Mouse (Mus musculus) adrenal gland, adult 2 months (tissue): ENCODE measurements around the gene Bcr. TPM values are rescaled to one million over a fixed set of nuclear protein-coding genes. Genes with fewer than 3 reads are reported as not detected.
A peak's percentile ranks its signal among the peaks of the same experiment; 100 is the strongest.

Source experiments
- DNase-seq: peaks from one replicate; pipeline ENCODE4 v3.0.0; 2021
- polyA plus RNA-seq: library from polyadenylated mRNA; depleted of rRNA; stranded (reverse); fragments of >200 nt; gene quantifications from 2 replicates; pipeline ENCODE4 v1.2.3, GENCODE M21; 2012
- total RNA-seq, 2 experiments: library from RNA; stranded (reverse); gene quantifications; 2 replicates each; pipeline ENCODE4 v1.2.3; 2021

Gene Bcr
- total and polyA plus RNA-seq, 3 experiments: 20.1 to 43.2 (median 40.2) TPM

DNA sequence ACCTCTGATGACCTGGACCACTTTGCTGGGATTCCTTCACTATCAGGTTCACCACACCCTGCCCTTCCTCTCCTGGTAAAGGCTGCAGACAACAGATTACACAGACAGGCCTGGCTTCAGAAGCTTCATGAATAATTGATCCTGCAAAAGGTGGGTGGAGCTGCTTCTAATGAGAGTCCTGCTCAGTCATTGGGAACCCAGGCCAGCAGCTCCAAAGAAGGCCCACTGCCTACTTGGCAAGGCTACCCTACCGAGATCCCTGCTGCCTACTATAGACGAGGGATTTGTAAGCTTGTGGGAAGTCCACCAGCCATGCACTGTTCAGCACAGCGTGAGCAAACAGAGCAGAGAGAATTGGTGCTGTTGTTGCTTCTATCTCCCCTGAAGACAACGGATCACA, 4.1 kb upstream of the Bcr start:
- DNase-seq: no peak

- DNase-seq: no peak
These were observed 2.1 kb upstream of the Bcr start for GRCm38 (mm10) chr10:75058336-75058735.

- no peak for DNase-seq
These were observed 1.5 kb upstream of the Bcr start for GRCm38 (mm10) chr10:75058761-75059395.

DNA sequence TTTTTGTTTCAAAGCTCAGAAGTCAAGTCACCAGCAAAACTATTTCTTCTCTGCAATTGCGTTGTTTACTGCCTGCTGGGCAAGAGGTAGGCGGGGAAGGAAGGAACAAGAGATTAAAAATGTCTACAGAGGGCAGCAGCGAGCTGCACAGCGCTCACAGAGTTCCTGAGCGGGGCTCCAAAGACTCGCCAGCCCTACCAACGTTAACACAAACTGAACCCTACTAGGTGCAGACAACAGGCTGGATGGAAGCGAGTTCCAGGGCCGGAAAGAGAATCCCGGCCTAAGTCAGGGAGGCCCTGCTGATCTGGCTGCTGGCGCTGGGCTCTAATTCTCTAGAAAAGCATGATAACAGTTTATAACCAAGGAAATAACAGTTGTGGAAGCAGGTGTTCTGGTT, 996 bp upstream of the Bcr start:
- peak; percentile 85 for DNase-seq

DNA sequence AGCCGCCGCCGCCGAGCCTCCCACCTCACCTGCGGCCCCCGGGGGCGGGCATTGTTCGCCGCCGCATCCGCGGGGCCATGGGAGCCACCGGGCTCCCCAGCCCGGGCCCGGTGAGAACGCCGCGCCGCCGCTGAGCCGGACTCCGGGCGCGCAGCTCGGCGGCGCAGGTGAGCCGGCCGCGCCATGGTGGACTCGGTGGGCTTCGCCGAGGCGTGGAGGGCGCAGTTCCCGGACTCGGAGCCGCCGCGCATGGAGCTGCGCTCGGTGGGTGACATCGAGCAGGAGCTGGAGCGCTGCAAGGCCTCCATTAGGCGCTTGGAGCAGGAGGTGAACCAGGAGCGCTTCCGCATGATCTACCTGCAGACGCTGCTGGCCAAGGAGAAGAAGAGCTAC, 447 bp downstream of the Bcr start:
- DNase-seq: peak; percentile 49

- peak; percentile 56 for DNase-seq
These were observed 1.2 kb downstream of the Bcr start for GRCm38 (mm10) chr10:75061341-75062188.

DNA sequence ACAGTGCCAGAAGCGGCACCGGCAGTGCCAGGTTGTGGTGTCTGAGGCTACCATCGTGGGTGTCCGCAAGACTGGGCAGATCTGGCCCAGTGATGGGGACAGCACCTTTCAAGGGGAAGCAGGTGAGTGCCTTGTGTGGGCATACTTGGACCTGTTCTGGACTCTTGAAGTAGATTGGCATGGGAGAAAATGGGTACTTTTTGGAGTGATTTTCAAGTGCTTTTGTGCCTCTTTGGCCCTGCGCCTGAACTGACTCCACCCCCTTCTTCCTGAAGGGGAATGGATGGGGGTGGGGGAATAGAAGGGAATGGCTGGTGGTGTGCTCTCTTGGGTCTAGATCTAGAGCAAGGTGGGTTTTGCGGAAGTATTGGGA, 1.8 kb downstream of the Bcr start:
- DNase-seq: no peak

DNA sequence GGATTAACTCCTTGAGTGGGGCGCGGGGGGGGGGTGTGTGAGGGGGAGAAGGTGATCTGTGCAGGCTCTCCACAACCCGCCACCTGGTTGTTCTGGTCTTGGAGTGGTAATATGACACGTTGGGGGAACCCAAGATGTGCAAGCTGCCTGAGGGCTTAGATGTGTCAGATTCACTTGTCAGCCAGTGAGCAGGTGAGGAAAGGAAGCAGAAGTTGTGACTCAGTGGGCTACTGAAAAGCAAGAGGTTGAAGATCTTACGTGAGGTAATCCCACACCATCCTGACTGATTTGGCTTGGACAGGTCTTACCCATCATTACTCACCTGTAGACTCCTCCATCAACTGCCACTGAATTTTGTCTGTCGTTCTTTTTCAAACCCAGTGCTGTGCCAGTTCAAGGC, 2.2 kb downstream of the Bcr start:
- DNase-seq: no peak

DNA sequence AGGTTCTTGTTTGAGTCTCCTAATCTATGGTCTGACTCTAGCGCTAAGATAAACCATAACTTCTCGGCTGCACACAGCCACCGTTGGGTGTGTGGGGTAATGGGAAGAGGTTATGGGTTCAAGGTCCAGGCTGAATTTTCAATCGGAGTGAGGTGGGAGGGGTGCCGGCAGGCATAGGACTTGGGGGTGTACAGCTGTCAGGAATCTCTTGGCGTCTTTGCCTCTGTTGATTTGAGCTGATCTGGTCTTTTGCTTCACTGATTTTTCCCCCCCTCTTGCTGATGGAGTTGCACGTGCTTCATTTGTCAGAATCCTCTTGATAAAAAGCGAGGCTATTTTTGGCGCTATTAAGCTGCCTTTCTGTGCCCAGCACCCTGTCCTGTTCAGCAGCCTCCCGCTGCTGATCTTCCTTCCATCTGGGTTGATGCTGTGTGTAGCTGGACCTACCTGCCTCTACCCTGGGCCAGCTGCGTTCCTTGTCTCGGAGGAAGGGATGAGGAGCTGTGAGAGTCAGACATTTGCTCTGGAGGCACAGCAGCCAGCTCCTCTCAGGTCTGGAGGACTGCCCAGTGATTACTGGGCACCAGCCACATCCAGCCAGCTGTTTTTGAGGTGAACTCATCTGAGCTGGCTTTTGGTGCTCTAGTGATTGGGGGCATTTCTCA, 3.0 kb downstream of the Bcr start:
- DNase-seq: peak; percentile 66

DNA sequence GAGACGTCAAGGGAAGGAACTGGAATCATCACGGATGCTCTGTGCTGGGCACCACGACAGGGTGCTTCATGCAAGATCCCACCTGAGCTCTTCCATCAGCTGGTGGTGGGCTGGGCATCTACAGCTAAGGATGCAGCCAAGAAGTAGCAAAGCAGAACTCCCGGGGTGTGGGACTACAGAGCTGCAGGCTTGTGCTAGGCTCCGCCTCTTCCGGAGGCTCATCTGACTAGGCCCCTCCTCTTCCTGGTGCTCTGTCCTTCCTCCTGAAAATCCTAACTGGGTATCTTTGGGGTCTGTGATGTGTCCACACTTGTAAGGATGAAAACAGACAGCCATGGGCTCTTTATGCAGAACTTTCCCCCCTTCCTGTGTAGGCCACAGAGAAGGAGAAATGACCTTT, 5.3 kb downstream of the Bcr start:
- no peak for DNase-seq

- DNase-seq: no peak
These were observed 7.1 kb downstream of the Bcr start for GRCm38 (mm10) chr10:75067446-75067845.

DNA sequence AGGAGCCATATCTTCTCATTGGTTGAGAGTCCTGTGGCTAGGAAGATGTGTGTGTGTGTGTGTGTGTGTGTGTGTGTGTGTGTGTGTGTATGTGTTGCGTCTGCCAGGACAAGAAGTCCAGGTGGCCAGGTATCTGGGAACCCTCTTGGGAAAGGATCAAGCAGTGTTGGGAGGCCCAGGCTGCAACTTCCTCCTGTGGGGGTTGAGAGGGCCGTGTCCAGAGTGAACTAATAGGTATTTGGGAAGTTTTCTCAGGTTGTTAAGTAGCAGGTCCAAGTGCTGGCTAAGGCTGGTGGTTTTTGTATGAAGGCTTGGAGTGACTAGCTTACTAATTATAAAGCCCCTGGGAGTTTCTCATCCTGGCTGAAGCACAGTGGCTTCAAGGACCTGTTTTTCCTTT, 7.7 kb downstream of the Bcr start:
- no peak for DNase-seq

DNA sequence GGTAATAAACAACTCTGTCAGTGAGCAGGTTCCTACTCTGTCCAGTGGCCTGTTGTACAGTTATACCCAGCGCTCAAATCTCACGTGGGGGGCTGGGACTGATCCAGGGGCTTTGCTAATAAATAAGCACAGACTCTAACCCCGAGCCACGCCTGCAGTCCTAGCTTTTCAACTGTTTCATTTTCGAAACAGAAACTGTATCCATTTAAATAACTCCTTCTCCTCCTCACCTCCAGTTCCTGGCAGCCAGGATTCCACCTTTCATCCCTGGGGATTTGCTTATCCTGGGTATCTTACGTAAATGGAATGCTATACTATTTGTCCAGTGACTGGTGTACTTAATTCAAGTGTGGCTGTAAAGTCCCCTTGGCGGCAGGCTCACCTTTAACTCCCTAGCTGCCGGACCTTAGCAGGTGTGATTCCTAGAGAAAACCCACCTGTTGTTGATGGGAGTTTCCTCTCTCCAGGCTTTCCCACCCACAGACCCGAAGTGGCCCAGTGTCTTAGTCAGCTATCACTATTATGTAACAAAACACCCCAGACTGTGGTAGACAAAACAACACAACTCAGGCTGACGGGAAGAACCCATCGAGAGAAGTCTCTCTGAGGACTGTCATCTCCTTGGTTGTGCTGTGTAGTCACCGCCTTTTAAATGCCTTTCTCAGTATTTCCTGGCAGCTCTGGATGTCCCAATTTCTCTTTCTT, 8.4 kb downstream of the Bcr start:
- no peak for DNase-seq

GRCm38 (mm10) chr10:75070281-75070976, 10.0 kb downstream of the Bcr start:
- DNase-seq: peak; percentile 51

DNA sequence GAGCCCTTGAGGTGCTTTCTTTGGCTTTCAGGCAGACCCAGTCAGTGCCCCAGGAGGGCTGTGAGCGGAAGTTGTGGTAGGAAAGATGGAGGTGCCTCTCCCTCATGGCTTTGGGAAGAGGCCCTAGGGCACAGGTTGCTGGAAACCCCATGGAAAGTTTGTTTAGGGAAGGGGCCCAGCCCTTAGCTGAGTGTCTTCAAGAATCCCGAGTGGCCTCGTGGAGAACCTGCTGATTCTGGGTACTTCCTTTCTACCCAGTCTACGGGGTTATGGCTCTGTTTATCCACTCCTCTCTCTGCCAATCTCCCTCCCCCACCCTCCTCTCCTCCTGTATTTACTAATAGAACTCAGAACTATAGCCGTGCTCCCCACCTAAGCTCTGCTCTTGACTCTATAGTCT, 15.3 kb downstream of the Bcr start:
- DNase-seq: no peak

DNA sequence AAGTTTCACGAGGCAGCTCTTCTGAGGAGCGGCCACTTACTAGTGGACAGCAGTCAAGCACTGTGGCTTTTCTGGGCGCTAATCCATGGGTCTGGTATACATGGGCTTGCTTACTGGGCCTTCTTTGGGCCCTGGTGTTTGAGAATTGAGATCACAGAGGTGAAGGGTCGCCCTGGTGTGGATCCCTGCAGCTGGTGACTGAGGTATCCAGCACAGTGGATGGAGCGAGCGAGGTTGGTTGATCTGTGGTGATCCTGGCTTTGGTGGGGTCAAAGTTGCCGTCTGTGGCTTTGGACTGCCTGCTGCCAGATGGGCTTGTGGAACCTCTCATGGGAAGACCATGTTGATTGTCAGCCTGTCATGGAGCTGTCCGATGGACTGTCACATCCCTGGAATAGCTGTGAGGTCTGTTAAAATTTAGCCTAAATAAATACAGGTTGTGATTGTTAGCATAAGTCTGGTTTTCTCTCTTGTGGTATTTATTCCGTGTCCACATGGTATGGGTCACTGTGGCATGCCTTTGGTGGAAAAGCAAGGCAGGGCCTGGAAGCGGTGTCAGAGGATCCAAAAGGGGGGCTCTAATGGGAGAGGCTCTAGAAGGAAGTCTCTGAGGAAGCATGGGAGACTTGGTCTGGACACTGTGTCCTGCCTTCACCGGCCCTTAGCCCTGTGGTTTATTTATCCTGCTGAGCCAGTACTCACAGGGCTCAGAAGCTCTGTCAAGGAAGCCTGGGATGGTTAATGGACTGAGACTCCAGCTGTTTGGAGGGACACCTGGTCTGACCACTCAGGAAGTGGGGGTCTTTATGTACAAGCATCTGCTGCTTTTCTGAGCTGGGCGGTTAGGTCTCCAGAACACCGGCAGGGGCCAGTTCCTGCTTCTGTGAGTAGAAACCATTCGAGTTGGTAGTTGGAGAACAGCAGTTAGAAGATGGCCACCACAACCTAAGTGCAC, 18.1 kb downstream of the Bcr start:
- DNase-seq: no peak

DNA sequence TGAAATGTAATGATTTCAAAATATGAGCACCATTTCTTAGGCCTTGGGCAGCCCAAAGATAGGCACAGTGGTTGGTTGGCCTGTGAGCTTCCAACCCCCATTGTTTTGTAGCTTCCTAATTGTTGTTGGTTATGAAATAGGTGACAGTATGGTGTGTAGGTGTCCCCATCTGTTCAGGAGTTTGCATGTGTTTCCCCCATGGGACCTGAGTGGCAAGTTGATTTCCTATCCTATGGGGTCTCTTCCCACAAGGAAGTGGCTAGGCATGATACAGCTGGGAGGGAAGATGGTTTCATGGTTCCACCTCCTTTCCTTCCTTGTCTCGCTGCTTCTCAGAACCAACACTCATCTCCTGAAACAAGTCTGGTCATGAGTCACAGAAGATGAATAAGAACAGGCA, 24.9 kb downstream of the Bcr start:
- DNase-seq: no peak

DNA sequence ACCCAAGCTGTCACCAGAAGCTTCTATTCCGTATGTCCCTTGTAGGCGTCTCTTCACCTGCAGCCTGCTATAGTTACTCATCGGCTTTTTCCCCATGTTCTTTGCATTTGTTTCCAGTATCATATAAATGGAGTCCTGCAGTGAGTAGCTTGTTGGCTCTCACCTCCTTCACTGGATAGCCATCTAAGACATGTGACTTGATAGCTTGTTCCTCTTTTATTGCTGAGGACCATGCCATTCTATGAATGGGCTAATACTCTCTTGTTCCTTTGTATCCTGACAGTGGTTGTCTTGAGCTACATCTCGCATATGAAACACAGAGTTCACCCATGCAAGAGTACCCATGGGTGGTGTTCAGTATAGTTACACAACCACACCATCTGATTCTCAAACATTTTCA, 28.1 kb downstream of the Bcr start:
- no peak for DNase-seq

GRCm38 (mm10) chr10:75091478-75092152, 31.2 kb downstream of the Bcr start:
- no peak for DNase-seq
